Mouse (Mus musculus): ENCODE measurements around the gene AL732309.1.

GRCm38 (mm10) chr2:25224766-25225752, 21.6 kb downstream of the AL732309.1 start:
- TF ChIP-seq POLR2A (IDR thresholded peaks at IDR 0.05; ENCODE audit: borderline replicate concordance, insufficient read depth, low read length) (peak; percentile 60; the same call in 1 of the 2 replicates), CTCF (IDR thresholded peaks at IDR 0.05; ENCODE audit: borderline replicate concordance, insufficient read depth, low read depth, low read length) (no peak)

All from cerebellum, adult 2 months (tissue).